Mouse (Mus musculus) Patski (cell line): ENCODE data around the gene Bpifa1. TPM values are rescaled to one million over a fixed set of nuclear protein-coding genes. Genes with fewer than 3 reads are reported as not detected.
A peak's percentile ranks its signal among the peaks of the same experiment; 100 is the strongest.
"Not testable (repeated sequence)": the region's sequence is repeated elsewhere in the genome, so short reads cannot be mapped to it uniquely, and the experiment has no call there.

ENCODE experiments used
- ATAC-seq: fragments of 100-300 bp; one replicate; pipeline ENCODE4 v1.8.0; 2021
- CTCF ChIA-PET: fragments of 350-600 bp; sonication (Branson Sonifier 250); formaldehyde crosslinking; loops from one replicate; lab custom pipeline; 2022; ENCODE audit warnings: inconsistent platforms; lab: Charles Lee
- POLR2A ChIA-PET: fragments of 350-600 bp; sonication (Branson Sonifier 250); formaldehyde crosslinking; loops from one replicate; lab custom pipeline; 2022; ENCODE audit warnings: antibody characterized with exemption, inconsistent platforms; lab: Charles Lee
- DNase-seq: peaks from one replicate; pipeline ENCODE4 v3.0.0-alpha.2; 2011; ENCODE audit warnings: low read depth, low spot score
- H3K27me3 ChIP-seq: fragments of 371-371 bp; one replicate; pipeline ENCODE4 v1.5.1; 2021
- CTCF ChIP-seq: fragments of 100-300 bp; IDR thresholded peaks from one replicate; pipeline ENCODE4 v1.5.1; 2021
- in situ Hi-C: fragments of 300-500 bp; cut with MboI; formaldehyde crosslinking; loops from 3 replicates; pipeline ENCODE4 v1.11.1; 2018; ENCODE audit warnings: low pct_unique_long_range_greater_than_20kb, mixed read lengths
- polyA plus RNA-seq: library from polyadenylated mRNA; unstranded; gene quantifications from one replicate; pipeline ENCODE4 v1.2.3, GENCODE M21; 2021

Gene Bpifa1
- polyA plus RNA-seq: not detected

GRCm38 (mm10) chr2:154142580-154142979 is at the start of gene Bpifa1:
Bpifa1 (plus strand) TSS chr2:154142880.
- in situ Hi-C loops: no loop called here
- no peak for TF ChIP-seq CTCF
- no peaks in the 10 kb centered on the region for H3K27me3 ChIP-seq
- DNase-seq: no peak
- ATAC-seq: no peak
- CTCF ChIA-PET: no interaction called here
- POLR2A ChIA-PET: no interaction called here

GRCm38 (mm10) chr2:154097734-154098133 is 44.9 kb upstream of the Bpifa1 start:
- peak; percentile 51 for TF ChIP-seq CTCF
- no peak for DNase-seq
- POLR2A ChIA-PET: no interaction called here
- in situ Hi-C loops: no loop called here
- CTCF ChIA-PET: no interaction called here
- H3K27me3 ChIP-seq: peaks cover 13% of the 10 kb centered on the region
- ATAC-seq: no peak

DNA sequence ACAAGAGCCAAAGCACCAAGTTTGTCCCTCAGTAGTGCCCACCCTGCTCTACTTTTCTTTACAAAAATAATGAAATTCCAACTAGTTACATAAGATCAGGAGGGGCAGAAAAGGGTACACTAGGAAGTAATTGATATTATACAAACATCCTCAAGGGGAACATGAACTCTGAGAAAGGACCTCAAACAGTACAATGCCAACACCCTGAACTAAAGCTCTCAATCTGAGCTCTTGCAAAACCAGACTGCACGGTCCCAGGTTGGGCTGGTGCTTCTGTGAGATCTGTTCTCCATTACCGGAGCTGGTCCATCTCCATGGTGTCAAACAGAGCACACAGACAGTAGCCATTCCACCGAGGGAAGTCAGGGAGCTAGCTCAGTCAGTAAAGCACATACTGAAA is 25.3 kb upstream of the Bpifa1 start:
- H3K27me3 ChIP-seq: peaks cover 9% of the 10 kb centered on the region
- DNase-seq: no peak
- ChIA-PET POLR2A (no interaction called here), CTCF (no interaction called here)
- no peak for ATAC-seq
- in situ Hi-C loops: no loop called here
- no peak for TF ChIP-seq CTCF

DNA sequence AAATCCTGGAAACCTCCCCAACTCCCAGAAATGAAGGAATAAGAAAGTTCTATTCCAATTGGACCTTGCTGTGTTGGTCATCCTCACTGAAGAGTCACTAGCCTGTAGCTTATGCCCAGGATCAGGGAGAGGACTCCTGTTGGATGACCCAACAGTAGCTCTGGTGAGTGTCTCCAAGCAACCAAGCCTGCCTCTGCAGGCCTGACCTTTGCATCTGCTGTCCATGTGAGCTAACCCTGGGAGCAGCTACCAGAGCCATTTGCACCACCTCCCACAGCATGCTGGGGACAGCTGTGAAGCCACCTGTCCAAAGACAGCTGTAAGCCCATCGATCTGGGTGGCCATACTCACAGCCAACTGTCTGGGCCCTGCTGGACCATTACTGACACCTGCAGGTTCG is 12.6 kb upstream of the Bpifa1 start, which contains the start of gene Bpifa3:
TSS of gene Bpifa3 (plus strand) at position 217 of the 400 bp plus-strand sequence.
- ChIA-PET CTCF (no interaction called here), POLR2A (no interaction called here)
- no peak for ATAC-seq
- no peak for DNase-seq
- TF ChIP-seq CTCF: no peak
- in situ Hi-C loops: no loop called here
- no peaks in the 10 kb centered on the region for H3K27me3 ChIP-seq

DNA sequence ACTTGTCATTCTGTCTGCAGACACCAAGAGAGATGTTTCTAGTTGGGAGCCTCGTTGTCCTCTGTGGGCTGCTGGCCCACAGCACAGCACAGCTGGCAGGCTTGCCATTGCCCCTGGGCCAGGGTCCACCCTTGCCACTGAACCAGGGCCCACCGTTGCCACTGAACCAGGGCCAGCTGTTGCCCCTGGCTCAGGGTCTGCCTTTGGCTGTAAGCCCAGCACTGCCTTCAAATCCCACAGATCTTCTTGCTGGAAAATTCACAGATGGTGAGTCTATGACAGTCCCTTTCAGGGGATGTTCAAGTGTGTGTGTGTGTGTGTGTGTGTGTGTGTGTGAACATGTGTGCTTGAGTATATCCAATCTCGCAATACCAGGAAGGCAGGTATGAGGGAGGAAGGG is 1.1 kb downstream of the Bpifa1 start:
- no peak for TF ChIP-seq CTCF
- POLR2A ChIA-PET: no interaction called here
- in situ Hi-C loops: no loop called here
- no peaks in the 10 kb centered on the region for H3K27me3 ChIP-seq
- CTCF ChIA-PET: no interaction called here
- DNase-seq (no peak), ATAC-seq (no peak)

DNA sequence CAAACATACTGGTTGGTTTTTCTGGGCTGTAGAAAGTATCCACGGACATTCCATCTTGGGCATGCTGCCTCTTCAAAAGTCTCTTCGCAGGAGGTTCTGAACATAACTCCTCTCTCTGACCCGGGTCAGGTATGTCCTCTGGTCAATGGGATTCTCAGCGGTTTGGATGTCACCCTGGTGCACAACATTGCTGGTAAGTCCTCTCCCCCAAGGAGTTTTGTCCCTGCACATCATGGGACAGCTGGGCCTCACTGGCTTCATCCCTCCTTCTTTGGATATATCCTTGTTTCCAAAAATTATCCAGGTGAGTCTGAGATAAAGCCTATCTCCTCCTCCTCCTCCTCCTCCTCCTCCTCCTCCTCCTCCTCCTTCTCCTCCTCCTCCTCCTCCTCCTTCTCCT is 4.8 kb downstream of the Bpifa1 start:
- DNase-seq (no peak), ATAC-seq (no peak)
- TF ChIP-seq CTCF: no peak
- ChIA-PET CTCF (no interaction called here), POLR2A (no interaction called here)
- in situ Hi-C loops: no loop called here
- no peaks in the 10 kb centered on the region for H3K27me3 ChIP-seq

DNA sequence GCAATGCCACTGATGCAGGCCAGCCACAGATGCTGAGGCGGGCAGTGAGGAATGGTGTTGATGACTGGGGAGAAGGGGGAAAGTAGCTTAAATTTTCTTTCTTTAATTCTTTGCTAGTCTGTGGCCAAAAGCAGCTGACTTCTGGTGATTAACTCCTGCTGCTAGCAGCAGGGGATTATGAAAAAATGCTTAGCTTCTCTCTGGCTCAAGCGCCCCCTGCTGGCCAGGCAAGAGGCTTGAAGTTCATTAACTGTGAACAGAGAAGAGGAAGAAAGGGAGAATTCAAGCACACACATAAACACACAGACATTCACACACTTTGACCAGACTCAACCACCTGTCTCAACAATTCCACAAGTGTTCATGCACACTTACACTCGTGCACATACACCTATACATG is 15.8 kb downstream of the Bpifa1 start:
- DNase-seq (peak; percentile 4), ATAC-seq (no peak)
- ChIA-PET CTCF (interaction anchor here (1.1 kb wide), 1 partner anchor 13 kb away, joined by 3 read pairs; no protein-coding TSS in a partner anchor), POLR2A (no interaction called here)
- peak; percentile 70 for TF ChIP-seq CTCF
- H3K27me3 ChIP-seq: no peaks in the 10 kb centered on the region
- in situ Hi-C loops: no loop called here

DNA sequence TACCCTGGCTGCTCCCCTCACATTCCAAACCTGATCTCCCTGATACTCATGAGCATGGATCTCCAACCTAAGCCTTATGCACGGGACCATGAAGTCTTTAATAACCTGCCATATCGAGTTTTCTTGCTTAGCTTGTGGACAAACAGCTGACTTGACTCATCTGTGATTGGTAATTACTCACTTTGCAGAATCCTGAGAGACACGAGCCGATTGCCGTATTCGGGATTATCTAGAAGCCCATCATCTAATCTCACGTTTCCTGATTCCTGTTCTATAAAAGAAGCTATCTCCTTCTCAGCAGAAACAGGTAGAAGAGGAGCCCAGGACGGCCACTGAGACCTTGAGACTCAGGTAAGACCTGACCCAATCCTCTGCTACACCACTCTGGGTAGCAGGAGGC is 19.6 kb downstream of the Bpifa1 start, which contains the start of gene Bpifa5:
TSS of gene Bpifa5 (plus strand) at position 301 of the 400 bp plus-strand sequence.
- DNase-seq (no peak), ATAC-seq (no peak)
- CTCF ChIA-PET: no interaction called here
- POLR2A ChIA-PET: no interaction called here
- no peaks in the 10 kb centered on the region for H3K27me3 ChIP-seq
- TF ChIP-seq CTCF: no peak
- in situ Hi-C loops: no loop called here

- no peaks in the 10 kb centered on the region for H3K27me3 ChIP-seq
- no peak for ATAC-seq
- in situ Hi-C loops: no loop called here
- ChIA-PET CTCF (no interaction called here), POLR2A (interaction anchor here (0.6 kb wide), 1 partner anchor 69 kb away, joined by 4 read pairs; no protein-coding TSS in a partner anchor)
- DNase-seq: no peak
- no peak for TF ChIP-seq CTCF
These were observed 20.6 kb downstream of the Bpifa1 start for GRCm38 (mm10) chr2:154163306-154163705.

GRCm38 (mm10) chr2:154169172-154169571 is 26.5 kb downstream of the Bpifa1 start:
- no peak for ATAC-seq
- no peaks in the 10 kb centered on the region for H3K27me3 ChIP-seq
- TF ChIP-seq CTCF: no peak
- in situ Hi-C loops: no loop called here
- POLR2A ChIA-PET: no interaction called here
- CTCF ChIA-PET: interaction anchor here (0.7 kb wide), 1 partner anchor 10 kb away, joined by 3 read pairs; no protein-coding TSS in a partner anchor
- no peak for DNase-seq

- ATAC-seq (no peak), DNase-seq (no peak)
- H3K27me3 ChIP-seq: no peaks in the 10 kb centered on the region
- no peak for TF ChIP-seq CTCF
- POLR2A ChIA-PET: no interaction called here
- in situ Hi-C loops: no loop called here
- CTCF ChIA-PET: interaction anchor here (1.0 kb wide), 1 partner anchor 13 kb away, joined by 3 read pairs; no protein-coding TSS in a partner anchor
These were observed 28.9 kb downstream of the Bpifa1 start for GRCm38 (mm10) chr2:154171621-154172020.

GRCm38 (mm10) chr2:154173313-154173712 is 30.6 kb downstream of the Bpifa1 start:
- no peaks in the 10 kb centered on the region for H3K27me3 ChIP-seq
- CTCF ChIA-PET: no interaction called here
- peak; percentile 71 for TF ChIP-seq CTCF
- ATAC-seq: no peak
- POLR2A ChIA-PET: no interaction called here
- in situ Hi-C loops: no loop called here
- DNase-seq: no peak

DNA sequence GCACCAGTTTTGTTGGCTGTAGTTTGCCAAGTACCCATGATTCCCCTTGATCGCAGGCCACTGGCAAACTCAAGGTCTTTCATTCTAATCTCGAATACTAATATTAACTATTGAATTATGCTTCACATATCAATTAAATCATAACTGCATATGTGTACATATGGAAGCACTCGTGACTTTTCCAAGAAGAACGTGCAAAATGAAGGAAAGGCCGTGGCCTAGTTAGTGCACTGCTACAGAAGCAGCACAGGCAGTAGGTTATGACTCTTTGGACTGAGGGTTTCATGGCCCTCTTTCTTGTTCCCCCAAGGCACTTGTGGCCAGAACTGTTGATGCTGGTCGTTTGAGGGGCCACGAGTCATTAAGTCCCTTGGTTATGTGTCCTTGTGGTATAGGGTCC is 39.2 kb downstream of the Bpifa1 start:
- ATAC-seq, CTCF ChIA-PET, H3K27me3 ChIP-seq, DNase-seq, POLR2A ChIA-PET, in situ Hi-C loops: not testable (repeated sequence)

DNA sequence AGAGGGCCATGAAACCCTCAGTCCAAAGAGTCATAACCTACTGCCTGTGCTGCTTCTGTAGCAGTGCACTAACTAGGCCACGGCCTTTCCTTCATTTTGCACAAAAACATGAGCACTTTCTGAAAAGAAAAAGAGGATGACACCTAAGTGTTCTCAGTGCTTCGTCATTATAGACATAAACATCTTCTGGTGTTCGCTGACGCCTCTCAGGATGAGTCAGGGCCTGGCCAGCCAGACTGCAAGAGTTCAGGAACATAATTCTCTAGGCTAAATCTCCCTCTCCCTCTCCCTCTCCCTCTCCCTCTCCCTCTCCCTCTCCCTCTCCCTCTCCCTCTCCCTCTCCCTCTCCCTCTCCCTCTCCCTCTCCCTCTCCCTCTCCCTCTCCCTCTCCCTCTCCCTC is 40.4 kb downstream of the Bpifa1 start:
- in situ Hi-C loops, DNase-seq, H3K27me3 ChIP-seq, CTCF ChIA-PET, POLR2A ChIA-PET, ATAC-seq: not testable (repeated sequence)
